Mouse (Mus musculus) cerebellum, adult 8-10 months (tissue): Measurements from ENCODE around the gene Tmem268.

ENCODE experiments used
- DNase-seq: peaks from one replicate; pipeline ENCODE4 v3.0.0; 2022

The Tmem268 gene

DNA sequence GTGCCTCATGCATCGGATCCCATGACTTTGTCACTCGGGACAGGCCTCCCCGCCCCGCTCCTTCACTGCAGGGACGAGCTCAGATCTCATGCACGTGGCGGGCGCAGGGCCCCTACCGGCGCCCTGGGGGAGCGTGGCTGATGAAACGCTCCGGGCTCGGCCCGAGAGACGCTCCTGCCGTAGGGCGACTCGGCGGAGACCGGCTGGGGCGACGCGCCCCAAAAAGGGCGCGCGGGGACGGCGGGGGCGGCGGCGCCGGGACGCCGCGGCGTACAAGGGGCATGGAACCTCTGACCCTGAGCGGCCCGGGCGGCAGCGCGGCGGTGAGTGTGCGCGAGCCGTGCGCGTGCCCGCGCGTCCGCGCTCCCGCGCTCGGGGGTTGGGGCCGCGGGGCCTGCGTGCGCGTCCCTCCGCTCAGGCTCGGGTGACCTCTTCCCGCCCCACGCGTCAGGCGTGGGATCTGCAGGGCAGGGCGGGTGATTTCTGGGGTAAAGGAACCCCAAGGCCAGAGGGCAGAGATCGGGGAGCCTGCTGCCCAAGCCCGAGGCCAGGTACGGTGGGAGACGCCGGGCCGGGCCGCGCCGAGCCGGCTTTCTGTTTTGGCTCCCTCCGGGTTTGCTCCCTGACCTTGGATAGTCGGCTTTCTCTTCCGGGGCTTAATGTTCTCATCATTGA is at the start of gene Tmem268:
Tmem268 (plus strand) TSS at position 375 of the 675 bp plus-strand sequence.
- peak; percentile 82 for DNase-seq

- DNase-seq: no peak
Observed at GRCm38 (mm10) chr4:63512921-63513320, 45.7 kb upstream of the Tmem268 start.

DNA sequence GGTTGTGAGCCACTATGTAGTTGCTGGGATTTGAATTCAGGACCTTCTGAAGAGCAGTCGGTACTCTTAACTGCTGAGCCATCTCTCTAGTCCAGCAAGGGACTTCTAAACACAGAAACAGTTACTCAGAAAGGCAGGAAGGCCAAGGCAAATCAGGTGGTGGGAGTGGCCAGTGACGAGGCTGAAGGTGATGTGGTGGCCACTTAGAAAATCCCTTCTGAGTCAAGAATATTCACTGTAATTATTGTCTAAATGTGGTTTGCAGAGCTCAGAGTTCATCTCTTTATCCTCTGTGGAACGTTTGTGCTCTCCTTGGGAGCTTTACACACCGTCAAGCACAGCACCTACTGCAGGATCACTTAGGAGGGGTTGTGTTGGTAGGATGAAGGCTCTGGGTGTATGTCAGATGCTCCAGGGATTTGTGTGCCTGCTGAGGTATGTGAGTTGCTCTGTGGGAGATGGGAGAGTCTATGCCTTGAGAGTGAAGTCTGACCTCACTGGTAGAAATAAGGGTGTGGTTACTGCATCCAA is 44.1 kb upstream of the Tmem268 start:
- DNase-seq: no peak

GRCm38 (mm10) chr4:63515021-63515420 is 43.6 kb upstream of the Tmem268 start:
- no peak for DNase-seq

- no peak for DNase-seq
Observed at GRCm38 (mm10) chr4:63521813-63522419, 36.7 kb upstream of the Tmem268 start.

- DNase-seq: no peak
Observed at GRCm38 (mm10) chr4:63525514-63525913, 33.1 kb upstream of the Tmem268 start.

GRCm38 (mm10) chr4:63528946-63529345 is 29.6 kb upstream of the Tmem268 start:
- DNase-seq: no peak

- no peak for DNase-seq
Observed at GRCm38 (mm10) chr4:63530409-63530808, 28.2 kb upstream of the Tmem268 start.

DNA sequence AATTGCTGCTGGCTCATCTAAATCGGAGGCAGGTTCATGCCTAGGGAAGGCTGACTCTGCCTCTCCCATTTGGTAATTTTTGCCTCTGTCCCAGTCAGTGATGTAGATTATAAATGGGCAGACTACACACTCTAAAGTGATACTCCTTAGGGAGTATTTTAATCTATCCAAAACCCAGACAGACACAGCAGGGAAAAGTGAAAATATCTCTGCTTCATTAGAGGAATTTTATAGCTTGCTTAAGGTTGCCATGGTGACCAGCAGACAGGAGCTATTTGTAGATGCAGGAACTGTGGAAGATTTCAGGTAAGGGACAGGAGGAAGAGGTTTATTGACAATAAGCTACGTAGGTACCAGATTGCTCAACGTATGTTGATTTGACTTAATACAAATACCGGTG is 21.0 kb upstream of the Tmem268 start:
- no peak for DNase-seq

DNA sequence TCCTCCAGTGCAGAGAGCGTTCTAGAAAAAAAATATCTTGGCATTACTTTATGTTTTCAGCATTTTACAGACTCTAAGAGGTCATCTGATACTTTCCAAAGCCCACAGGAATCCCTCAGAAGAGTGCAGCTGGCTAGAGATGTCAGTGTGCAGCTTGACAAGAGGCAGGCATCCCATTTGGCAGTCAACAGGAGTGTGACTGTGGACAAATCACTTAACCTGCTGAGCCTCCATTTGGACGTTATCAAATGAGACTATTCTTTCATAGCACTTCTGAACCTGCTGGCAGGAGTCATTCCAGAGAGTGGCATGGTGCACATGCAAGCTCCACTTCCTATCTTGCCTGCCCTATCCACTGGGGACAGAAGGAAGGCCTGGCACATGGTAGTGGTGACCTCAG is 16.4 kb upstream of the Tmem268 start:
- DNase-seq: no peak

- DNase-seq: peak; percentile 53
Observed at GRCm38 (mm10) chr4:63543746-63544493, 14.7 kb upstream of the Tmem268 start.

DNA sequence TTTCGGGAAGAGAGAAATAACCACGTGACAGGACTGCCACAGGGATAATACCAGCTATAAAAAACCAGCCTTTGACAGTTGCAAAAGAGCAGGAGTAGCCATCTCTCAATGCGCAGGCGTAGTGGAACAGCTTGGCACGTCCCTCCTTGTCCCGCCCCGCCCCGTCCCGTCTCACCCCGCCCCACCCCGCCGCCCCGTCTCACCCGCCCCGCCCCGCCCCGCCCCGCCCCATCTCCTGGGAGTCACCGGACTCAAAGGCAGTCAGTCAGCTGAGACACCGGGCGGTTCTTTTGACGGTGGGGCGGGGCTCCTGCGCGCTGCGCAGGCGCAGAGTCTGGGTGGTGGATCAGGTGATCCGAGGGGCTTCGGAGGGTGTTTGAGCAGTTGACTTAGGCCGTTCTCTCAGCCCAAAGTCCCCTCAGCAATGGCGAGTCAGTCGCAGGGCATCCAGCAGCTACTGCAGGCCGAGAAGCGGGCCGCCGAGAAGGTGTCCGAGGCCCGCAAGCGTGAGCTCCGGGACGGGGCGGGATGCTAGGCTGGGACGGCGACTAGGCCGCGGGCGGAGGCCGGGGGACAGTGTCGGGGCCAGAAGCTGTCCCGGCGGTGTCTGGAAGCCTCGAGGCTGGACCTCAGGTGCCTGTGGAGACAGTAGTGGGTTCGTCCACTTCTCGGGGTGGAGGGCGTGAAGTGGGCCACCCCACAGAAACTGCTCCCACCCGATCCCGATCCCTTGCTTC is 13.9 kb upstream of the Tmem268 start, which contains the start of gene Atp6v1g1:
Atp6v1g1 (plus strand) TSS at position 279 of the 737 bp plus-strand sequence.
- peak; percentile 93 for DNase-seq

- DNase-seq: no peak
Observed at GRCm38 (mm10) chr4:63545231-63545958, 13.2 kb upstream of the Tmem268 start.

- DNase-seq: no peak
Observed at GRCm38 (mm10) chr4:63546441-63547055, 12.0 kb upstream of the Tmem268 start.

GRCm38 (mm10) chr4:63547799-63548198 is 10.8 kb upstream of the Tmem268 start:
- DNase-seq: no peak

DNA sequence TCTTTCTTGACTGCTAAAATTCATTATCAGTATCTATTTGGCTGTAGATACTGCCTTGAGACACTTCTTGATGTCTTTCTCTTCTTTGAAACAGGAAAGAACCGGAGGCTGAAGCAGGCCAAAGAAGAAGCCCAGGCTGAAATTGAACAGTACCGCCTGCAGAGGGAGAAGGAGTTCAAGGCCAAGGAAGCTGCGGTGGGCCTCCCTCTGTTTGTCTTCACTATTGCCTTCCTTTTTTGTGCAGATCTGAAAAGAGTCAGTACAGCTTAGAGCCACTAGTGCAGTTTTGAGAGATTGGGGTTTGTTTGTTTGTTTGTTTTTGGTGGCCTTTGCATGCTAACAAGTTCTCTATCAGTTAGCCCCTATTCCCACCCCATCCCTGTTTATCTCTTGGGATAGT is 10.1 kb upstream of the Tmem268 start:
- no peak for DNase-seq

- no peak for DNase-seq
Observed at GRCm38 (mm10) chr4:63550908-63551307, 7.7 kb upstream of the Tmem268 start.

GRCm38 (mm10) chr4:63552865-63553264 is 5.7 kb upstream of the Tmem268 start:
- no peak for DNase-seq

DNA sequence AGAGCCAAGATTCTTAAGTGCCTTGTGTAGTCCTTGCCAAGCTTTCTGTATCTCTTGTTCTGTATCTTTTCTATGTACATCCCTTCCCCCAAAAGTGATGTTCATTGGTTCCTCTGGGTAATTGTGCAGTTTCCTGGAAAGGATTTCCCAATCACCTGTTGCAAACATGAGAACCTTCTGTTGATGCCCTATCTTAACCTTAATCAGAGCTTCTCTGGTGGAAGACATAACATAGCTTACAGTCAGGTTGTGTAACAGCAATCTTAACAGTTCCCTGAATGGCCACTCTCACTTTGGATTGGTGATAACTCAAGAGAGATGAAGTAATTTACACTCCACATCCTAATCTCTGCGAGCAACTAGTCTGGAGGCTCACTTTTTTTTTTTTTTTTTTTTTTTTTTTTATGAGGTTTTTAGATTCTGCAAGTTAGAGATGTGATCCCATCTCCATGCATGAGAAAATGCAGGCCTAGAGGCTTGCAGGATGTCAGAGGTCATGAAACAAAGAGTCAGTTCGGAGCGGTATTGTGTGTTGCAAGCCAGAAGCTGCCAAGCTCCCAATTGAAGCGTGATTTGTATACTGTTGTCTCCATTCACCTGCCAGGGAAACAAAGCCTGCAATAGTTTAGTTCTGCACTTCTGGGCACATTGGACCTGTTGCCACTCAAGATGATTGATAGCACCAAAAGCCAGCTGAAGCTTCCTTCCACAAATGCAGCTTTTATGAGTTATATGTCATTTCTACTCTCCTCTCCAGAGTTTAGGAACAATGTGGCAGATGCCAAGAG is 4.6 kb upstream of the Tmem268 start:
- no peak for DNase-seq

DNA sequence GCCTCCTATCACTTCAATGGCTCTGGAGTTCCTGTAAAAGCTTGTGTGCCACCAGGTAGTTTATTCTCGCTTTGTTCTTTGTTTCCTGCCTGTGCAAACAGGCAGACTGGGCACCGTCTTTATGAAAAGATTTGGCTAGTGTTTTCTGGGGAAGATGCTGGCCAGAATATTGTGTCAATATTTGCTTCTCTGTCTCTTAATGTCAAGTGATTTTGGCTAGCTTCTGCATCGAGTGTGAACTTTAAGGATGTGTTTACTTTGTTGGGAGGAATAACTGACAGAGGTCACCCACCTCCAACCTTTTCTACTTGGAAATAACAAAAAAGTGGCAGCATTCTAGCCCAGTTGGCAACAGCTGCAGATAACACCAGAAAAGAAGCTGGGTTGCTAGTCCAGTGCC is 4.0 kb upstream of the Tmem268 start:
- DNase-seq: no peak

- DNase-seq: no peak
Observed at GRCm38 (mm10) chr4:63555111-63555510, 3.5 kb upstream of the Tmem268 start.
